9 mouse cellular contexts compared by ENCODE assay signal in genomic region chr12:45074611-45075342, GRCm38 (mm10). TPM values are rescaled to one million over a fixed set of nuclear protein-coding genes. Genes with fewer than 3 reads are reported as not detected.
DNase-seq lines count a peak whose midpoint lies in the region; ATAC-seq and TF ChIP-seq lines count a peak whose summit lies in the region.
"Had no signal": no experiment of that assay in that cellular context is flagged by ENCODE, and none has a peak within 500 bp of the region (broad histone marks: within the 10 kb centered on the region; RNA-seq: fewer than 3 reads in every experiment).

TSS of gene Stxbp6 (minus strand) at chr12:45074709.

- no peak for TF ChIP-seq CTCF in liver, embryonic 14.5 days (IDR thresholded peaks at IDR 0.05; ENCODE audit: low read depth)

- DNase-seq in layer of hippocampus, adult 11-12 months (ENCODE audit: low spot score) = peak; percentile 55
- DNase-seq in layer of hippocampus, adult 9-10 months (ENCODE audit: low spot score) = no peak
- DNase-seq in kidney, postnatal 10 days = peak; percentile 89
- no peak for DNase-seq in liver, embryonic 14.5 days (ENCODE audit: low read depth in 3 of 3, low spot score in 3 of 3)
- no peak for DNase-seq in B cell, adult 2 months

- peaks cover 19% of the 10 kb centered on the region for H3K27me3 ChIP-seq in embryonic facial prominence, embryonic 13.5 days
- no peaks in the 10 kb centered on the region for H3K27me3 ChIP-seq in heart, embryonic 13.5 days (replicated peaks)
- H3K27me3 ChIP-seq in liver, embryonic 14.5 days (ENCODE audit: control insufficient read depth, insufficient read depth, low read length) = peaks cover 24% of the 10 kb centered on the region
- 0 out of 2 replicates have a peak, but pooled peaks cover 3% of the 10 kb centered on the region for H3K27me3 ChIP-seq in neural tube, embryonic 14.5 days (ENCODE audit: control insufficient read depth, insufficient read depth, low read length)
- H3K27me3 ChIP-seq: CH12.LX had no signal

- H3K27ac ChIP-seq in embryonic facial prominence, embryonic 13.5 days = peak within 1 kb of the TSS; percentile 75
- H3K27ac ChIP-seq in heart, embryonic 13.5 days (replicated peaks) = peak within 1 kb of the TSS; percentile 89
- no peak within 1 kb of the TSS for H3K27ac ChIP-seq in liver, embryonic 14.5 days
- peak within 1 kb of the TSS; percentile 34; the same call in 1 of the 2 replicates for H3K27ac ChIP-seq in neural tube, embryonic 14.5 days (ENCODE audit: low read depth, low read length)

- peak within 1 kb of the TSS; percentile 84 for H3K9ac ChIP-seq in embryonic facial prominence, embryonic 13.5 days
- peak within 1 kb of the TSS; percentile 94 for H3K9ac ChIP-seq in heart, embryonic 13.5 days
- peak within 1 kb of the TSS; percentile 27; the same call in 1 of the 2 replicates for H3K9ac ChIP-seq in liver, embryonic 14.5 days (replicated peaks)
- peak within 1 kb of the TSS; percentile 72 for H3K9ac ChIP-seq in neural tube, embryonic 14.5 days (replicated peaks; ENCODE audit: low read depth, low read length)

- WGBS in embryonic facial prominence, embryonic 13.5 days = 2% methylated on average over 20 of the region's 20 CpGs
- 1% methylated on average over 20 of the region's 20 CpGs for WGBS in heart, embryonic 13.5 days
- WGBS in liver, embryonic 14.5 days (ENCODE audit: insufficient replicate concordance) = 3% methylated on average over 20 of the region's 20 CpGs
- WGBS in neural tube, embryonic 14.5 days = 2% methylated on average over 20 of the region's 20 CpGs

- peak; percentile 12; the same call in 1 of the 2 replicates for ATAC-seq in embryonic facial prominence, embryonic 13.5 days (ENCODE audit: insufficient number of reproducible peaks, insufficient read depth, low FRiP score, low TSS enrichment, low read depth)
- no peak for ATAC-seq in heart, embryonic 13.5 days (ENCODE audit: extremely low read depth, insufficient number of reproducible peaks, low FRiP score, low TSS enrichment)
- no peak for ATAC-seq in liver, embryonic 14.5 days (ENCODE audit: insufficient read depth)
- peak; percentile 44; the same call in 1 of the 2 replicates for ATAC-seq in neural tube, embryonic 14.5 days (ENCODE audit: low read depth)

- no peak for TF ChIP-seq EP300 in liver, embryonic 14.5 days (IDR thresholded peaks at IDR 0.05; ENCODE audit: low read depth)

- peak within 1 kb of the TSS; percentile 98 for H3K4me2 ChIP-seq in embryonic facial prominence, embryonic 13.5 days
- peak within 1 kb of the TSS; percentile 93 for H3K4me2 ChIP-seq in heart, embryonic 13.5 days
- H3K4me2 ChIP-seq in liver, embryonic 14.5 days (ENCODE audit: low read depth) = peak within 1 kb of the TSS; percentile 18
- H3K4me2 ChIP-seq in neural tube, embryonic 14.5 days (ENCODE audit: low read depth, low read length) = peak within 1 kb of the TSS; percentile 98

- H3K36me3 ChIP-seq in embryonic facial prominence, embryonic 13.5 days = no peaks in the 10 kb centered on the region
- no peaks in the 10 kb centered on the region for H3K36me3 ChIP-seq in heart, embryonic 13.5 days
- H3K36me3 ChIP-seq in liver, embryonic 14.5 days (replicated peaks; ENCODE audit: control insufficient read depth, insufficient read depth, low read depth) = no peaks in the 10 kb centered on the region
- H3K36me3 ChIP-seq in neural tube, embryonic 14.5 days (ENCODE audit: control insufficient read depth, insufficient read depth, low read length) = no peaks in the 10 kb centered on the region

- peaks cover 26% of the 10 kb centered on the region; the same call in 1 of the 2 replicates for H3K4me1 ChIP-seq in embryonic facial prominence, embryonic 13.5 days
- peaks cover 37% of the 10 kb centered on the region for H3K4me1 ChIP-seq in heart, embryonic 13.5 days
- peaks cover 0 to 2% of the 10 kb centered on the region in 2 experiments; a peak in 1 of 4 replicates for H3K4me1 ChIP-seq in liver, embryonic 14.5 days (replicated peaks; ENCODE audit: control insufficient read depth in 2 of 2, insufficient read depth in 2 of 2, low read length in 1 of 2)
- peaks cover 11% of the 10 kb centered on the region; the same call in 1 of the 2 replicates for H3K4me1 ChIP-seq in neural tube, embryonic 14.5 days (ENCODE audit: control insufficient read depth, insufficient read depth, low read length)

- no peaks in the 10 kb centered on the region for H3K9me3 ChIP-seq in embryonic facial prominence, embryonic 13.5 days
- H3K9me3 ChIP-seq in heart, embryonic 13.5 days = no peaks in the 10 kb centered on the region; the same call in 1 of the 2 replicates
- no peaks in the 10 kb centered on the region for H3K9me3 ChIP-seq in liver, embryonic 14.5 days (ENCODE audit: control insufficient read depth, low read length)
- H3K9me3 ChIP-seq in neural tube, embryonic 14.5 days (ENCODE audit: control insufficient read depth, low read length) = no peaks in the 10 kb centered on the region

- H3K4me3 ChIP-seq in embryonic facial prominence, embryonic 13.5 days = peak within 1 kb of the TSS; percentile 70
- peak within 1 kb of the TSS; percentile 80 for H3K4me3 ChIP-seq in heart, embryonic 13.5 days
- peak within 1 kb of the TSS; percentile 48 to 51 for H3K4me3 ChIP-seq in liver, embryonic 14.5 days (ENCODE audit: insufficient read depth in 1 of 2, low read depth in 2 of 2, low read length in 2 of 2)
- H3K4me3 ChIP-seq in neural tube, embryonic 14.5 days (ENCODE audit: low read depth, low read length) = peak within 1 kb of the TSS; percentile 73

RNA-seq across cellular contexts. Expression of gene Stxbp6, which starts in this region (rescaled TPM):
- polyA plus RNA-seq in embryonic facial prominence, embryonic 13.5 days (2015; fragmentation: Nextera tagmentation; extraction: Ambion mirVana) = 8.5 and 10.2 TPM in 2 replicates
- 8.9 and 15.0 TPM in 2 replicates for polyA plus RNA-seq in heart, embryonic 13.5 days (2015; fragmentation: Nextera tagmentation; extraction: Ambion mirVana)
- 1.9 and 3.0 TPM in 2 replicates for polyA plus RNA-seq in liver, embryonic 14.5 days (2012; rRNA removed)
- polyA plus RNA-seq in liver, embryonic 14.5 days (2014; fragmentation: Nextera tagmentation; extraction: Ambion mirVana) = 2.6 and 3.6 TPM in 2 replicates
- polyA plus RNA-seq in neural tube, embryonic 14.5 days (2014; fragmentation: Nextera tagmentation; extraction: Ambion mirVana) = 19.4 and 23.7 TPM in 2 replicates

Comparison
In these comparisons a context has a peak if more than half of its experiments do, and no peak if none do; other contexts are left out.
1. DNase-seq: peak in layer of hippocampus, adult 11-12 months (single experiment) and kidney, postnatal 10 days (single experiment); none in layer of hippocampus, adult 9-10 months (single experiment), liver, embryonic 14.5 days (0 of 3) and B cell, adult 2 months (0 of 2).
2. ATAC-seq: peak in embryonic facial prominence, embryonic 13.5 days (single experiment) and neural tube, embryonic 14.5 days (single experiment); none in heart, embryonic 13.5 days (single experiment) and liver, embryonic 14.5 days (single experiment).
3. H3K4me2 ChIP-seq: peak in every context shown above with its lines; median percentile 98 in embryonic facial prominence, embryonic 13.5 days; 98 in neural tube, embryonic 14.5 days; 93 in heart, embryonic 13.5 days; 18 in liver, embryonic 14.5 days.
4. H3K9ac ChIP-seq: peak in every context shown above with its lines; median percentile 94 in heart, embryonic 13.5 days; 84 in embryonic facial prominence, embryonic 13.5 days; 72 in neural tube, embryonic 14.5 days; 27 in liver, embryonic 14.5 days.
5. Peak in every context shown above with its lines, with median percentiles within 50 percentile points of each other: H3K4me3 ChIP-seq.